Mouse (Mus musculus) intestine, postnatal 0 days (tissue): Measurements from ENCODE around the gene Eno1. TPM values are rescaled to one million over a fixed set of nuclear protein-coding genes. Genes with fewer than 3 reads are reported as not detected.

Experiments
- ATAC-seq: fragments of 200-750 bp; cut with Nextera tagmentation; 2 replicates; pipeline ENCODE4 v1.8.0; 2017; ENCODE audit warnings: mild to moderate bottlenecking, moderate TSS enrichment, moderate library complexity
- H3K27ac ChIP-seq: fragments of 300-500 bp; sonication (generic); 2 replicates; pipeline ENCODE4 v1.5.1; 2014; ENCODE audit warnings: mild to moderate bottlenecking, low read depth, low read length, moderate library complexity
- H3K27me3 ChIP-seq: fragments of 300-500 bp; sonication (generic); replicated peaks from 2 replicates; pipeline ENCODE4 v1.6.1; 2014; ENCODE audit warnings: low read length, mixed read lengths; ENCODE audit not compliant: control insufficient read depth, insufficient read depth
- H3K36me3 ChIP-seq: fragments of 300-500 bp; sonication (generic); 2 replicates; pipeline ENCODE4 v1.6.1; 2014; ENCODE audit warnings: mild to moderate bottlenecking, moderate library complexity; ENCODE audit not compliant: control insufficient read depth, insufficient read depth
- H3K4me1 ChIP-seq: fragments of 300-500 bp; sonication (generic); replicated peaks from 2 replicates; pipeline ENCODE4 v1.6.1; 2014; ENCODE audit warnings: antibody characterized with exemption, low read length, mixed read lengths; ENCODE audit not compliant: control insufficient read depth, insufficient read depth
- H3K4me2 ChIP-seq: fragments of 300-500 bp; sonication (generic); replicated peaks from 2 replicates; pipeline ENCODE4 v1.6.1; 2014; ENCODE audit warnings: low read depth, mild to moderate bottlenecking, moderate library complexity
- H3K4me3 ChIP-seq: fragments of 300-500 bp; sonication (generic); 2 replicates; pipeline ENCODE4 v1.5.1; 2014; ENCODE audit warnings: low read depth, low read length
- H3K9ac ChIP-seq: fragments of 300-500 bp; sonication (generic); 2 replicates; pipeline ENCODE4 v1.6.1; 2014; ENCODE audit warnings: mild to moderate bottlenecking, low read depth, low read length
- H3K9me3 ChIP-seq: fragments of 300-500 bp; sonication (generic); 2 replicates; pipeline ENCODE4 v1.6.1; 2016; ENCODE audit warnings: mixed run types; ENCODE audit not compliant: control insufficient read depth
- CTCF ChIP-seq: sonication (generic); IDR thresholded peaks from 2 replicates; pipeline ENCODE4 v1.5.1; 2016; ENCODE audit warnings: low read depth, mild to moderate bottlenecking, control low read depth, antibody characterized with exemption, moderate library complexity
- WGBS: fragments of 180-500 bp; shearing (Covaris S2); extraction: QIAGEN DNeasy Blood & Tissue Kit; methylation state at CpG from one replicate; pipeline ENCODE4 v1.1.7; 2014; 5-methylcytosine and 5-hydroxymethylcytosine counted together
- polyA plus RNA-seq: library from polyadenylated mRNA; unstranded; fragments of >200 nt; fragmentation: Nextera tagmentation; extraction: Ambion mirVana; gene quantifications from 2 replicates; pipeline ENCODE4 v1.2.1, GENCODE M21; 2015

Gene Eno1
- polyA plus RNA-seq, 1 experiment from 2014 or later, result 733 TPM

- H3K36me3 ChIP-seq, result no peaks in the 10 kb centered on the region
- ATAC-seq, result peak; percentile 62; the same call in 1 of the 2 replicates
- H3K4me1 ChIP-seq, result no peaks in the 10 kb centered on the region; the same call in 1 of the 2 replicates
- no peak overlapping the region for H3K27ac ChIP-seq
- no peaks in the 10 kb centered on the region for H3K9me3 ChIP-seq
- no peak overlapping the region for H3K4me2 ChIP-seq
- H3K4me3 ChIP-seq, result no peak overlapping the region
- H3K27me3 ChIP-seq, result no peaks in the 10 kb centered on the region
- no peak for TF ChIP-seq CTCF
- WGBS, result 56% methylated on average over 5 of the region's 5 CpGs
- H3K9ac ChIP-seq, result no peak overlapping the region
Measured at GRCm38 (mm10) chr4:150202702-150203101, 33.8 kb upstream of the Eno1 start.

GRCm38 (mm10) chr4:150204877-150205276 is 31.6 kb upstream of the Eno1 start:
- no peak for TF ChIP-seq CTCF
- Histone ChIP-seq H3K9me3 (no peaks in the 10 kb centered on the region), H3K36me3 (no peaks in the 10 kb centered on the region), H3K9ac (no peak overlapping the region), H3K4me1 (no peaks in the 10 kb centered on the region; the same call in 1 of the 2 replicates), H3K4me2 (no peak overlapping the region), H3K27me3 (no peaks in the 10 kb centered on the region), H3K27ac (no peak overlapping the region), H3K4me3 (no peak overlapping the region)
- 39% methylated on average over 3 of the region's 3 CpGs for WGBS
- no peak for ATAC-seq

- Histone ChIP-seq H3K4me2 (no peak overlapping the region), H3K36me3 (no peaks in the 10 kb centered on the region), H3K9ac (no peak overlapping the region), H3K4me3 (no peak overlapping the region), H3K9me3 (no peaks in the 10 kb centered on the region), H3K4me1 (no peaks in the 10 kb centered on the region; the same call in 1 of the 2 replicates), H3K27ac (no peak overlapping the region), H3K27me3 (no peaks in the 10 kb centered on the region)
- no peak for ATAC-seq
- 93% methylated on average over 5 of the region's 5 CpGs for WGBS
- TF ChIP-seq CTCF, result no peak
Measured at GRCm38 (mm10) chr4:150209751-150210150, 26.8 kb upstream of the Eno1 start.

GRCm38 (mm10) chr4:150210306-150210705 is 26.2 kb upstream of the Eno1 start:
- no peak for ATAC-seq
- TF ChIP-seq CTCF, result no peak

GRCm38 (mm10) chr4:150211930-150212552 is 24.5 kb upstream of the Eno1 start:
- ATAC-seq, result 0 out of 2 replicates have a peak, but pooled peaks have one; percentile 8
- Histone ChIP-seq H3K9ac (no peak overlapping the region), H3K4me2 (peak overlapping the region; percentile 53), H3K4me3 (no peak overlapping the region), H3K9me3 (no peaks in the 10 kb centered on the region), H3K27me3 (no peaks in the 10 kb centered on the region), H3K4me1 (no peaks in the 10 kb centered on the region; the same call in 1 of the 2 replicates), H3K36me3 (no peaks in the 10 kb centered on the region), H3K27ac (no peak overlapping the region)
- WGBS, result 47% methylated on average over 10 of the region's 10 CpGs
- 0 out of 2 replicates have a peak, but pooled peaks have one; percentile 6 for TF ChIP-seq CTCF

More at GRCm38 (mm10) chr4:150210306-150210705, 26.2 kb upstream of the Eno1 start:
- no peak overlapping the region for H3K4me3 ChIP-seq
- no peak overlapping the region for H3K4me2 ChIP-seq
- no peaks in the 10 kb centered on the region; the same call in 1 of the 2 replicates for H3K4me1 ChIP-seq
- no peaks in the 10 kb centered on the region for H3K9me3 ChIP-seq
- 84% methylated on average over 8 of the region's 8 CpGs for WGBS
- H3K9ac ChIP-seq, result no peak overlapping the region
- H3K36me3 ChIP-seq, result no peaks in the 10 kb centered on the region
- no peaks in the 10 kb centered on the region for H3K27me3 ChIP-seq
- no peak overlapping the region for H3K27ac ChIP-seq

GRCm38 (mm10) chr4:150212553-150212971 is 24.0 kb upstream of the Eno1 start:
- peak; percentile 70 for ATAC-seq
- Histone ChIP-seq H3K9me3 (no peaks in the 10 kb centered on the region), H3K4me3 (no peak overlapping the region), H3K4me2 (peak overlapping the region; percentile 53), H3K9ac (no peak overlapping the region), H3K4me1 (no peaks in the 10 kb centered on the region; the same call in 1 of the 2 replicates), H3K27me3 (no peaks in the 10 kb centered on the region), H3K36me3 (no peaks in the 10 kb centered on the region), H3K27ac (no peak overlapping the region)
- TF ChIP-seq CTCF, result no peak
- 1% methylated on average over 15 of the region's 15 CpGs for WGBS
